Mouse (Mus musculus) lung, adult 2 months (tissue): ENCODE measurements around the gene Rab11fip4.

Source experiments
- CTCF ChIP-seq: fragments of 200-500 bp; IDR thresholded peaks from 2 replicates; pipeline ENCODE4 v1.5.1; 2011; ENCODE audit warnings: mild to moderate bottlenecking, low read length, control low read depth; ENCODE audit not compliant: insufficient read depth
- POLR2A ChIP-seq: fragments of 200-500 bp; IDR thresholded peaks from 2 replicates; pipeline ENCODE4 v1.6.1; 2011; ENCODE audit warnings: low read depth, mild to moderate bottlenecking, control low read depth, low read length, borderline replicate concordance; ENCODE audit errors: extremely low read depth

DNA sequence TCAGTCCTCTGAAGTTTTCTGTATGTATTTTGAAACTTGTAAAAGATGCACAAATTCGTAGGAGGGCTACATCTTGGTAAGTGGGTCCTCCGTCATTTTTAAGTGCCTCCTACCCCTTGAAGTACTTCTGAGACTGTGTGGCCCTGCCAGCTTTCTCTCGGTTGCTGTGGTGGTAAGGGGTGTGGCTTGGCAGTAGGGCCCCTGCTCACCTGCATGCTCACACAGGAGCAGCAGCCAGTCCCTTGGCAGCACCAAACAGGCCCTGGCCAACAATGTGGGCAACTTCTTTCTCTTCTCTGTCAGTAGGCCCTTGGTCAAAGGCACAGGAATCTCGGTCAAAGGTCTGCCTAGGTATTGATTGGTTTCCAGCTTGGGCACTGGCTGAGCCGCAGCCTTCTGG lies 82.1 kb downstream of the Rab11fip4 start:
- no peak for TF ChIP-seq CTCF
- no peak for TF ChIP-seq POLR2A
